Mouse (Mus musculus) stomach, embryonic 14.5 days (tissue): Measurements from ENCODE around the gene Bcl2a1d. TPM values are rescaled to one million over a fixed set of nuclear protein-coding genes. Genes with fewer than 3 reads are reported as not detected.
"Not testable (repeated sequence)": the region's sequence is repeated elsewhere in the genome, so short reads cannot be mapped to it uniquely, and the experiment has no call there.

Experiments
- ATAC-seq: fragments of 200-750 bp; cut with Nextera tagmentation; 2 replicates; pipeline ENCODE4 v1.8.0; 2017; ENCODE audit warnings: low read depth, moderate TSS enrichment; ENCODE audit not compliant: insufficient number of reproducible peaks, insufficient read depth, low FRiP score
- H3K27ac ChIP-seq: fragments of 300-500 bp; sonication (generic); 2 replicates; pipeline ENCODE4 v1.5.1; 2014; ENCODE audit warnings: mild to moderate bottlenecking, low read length, moderate library complexity, mixed read lengths
- H3K27me3 ChIP-seq: fragments of 300-500 bp; sonication (generic); 2 replicates; pipeline ENCODE4 v1.6.1; 2014; ENCODE audit warnings: low read length, control low read depth, mixed read lengths; ENCODE audit not compliant: control insufficient read depth, insufficient read depth
- H3K36me3 ChIP-seq: fragments of 300-500 bp; sonication (generic); 2 replicates; pipeline ENCODE4 v1.6.1; 2014; ENCODE audit warnings: mild to moderate bottlenecking, control low read depth, low read length, moderate library complexity, mixed read lengths; ENCODE audit not compliant: control insufficient read depth, insufficient read depth
- H3K4me1 ChIP-seq: fragments of 300-500 bp; sonication (generic); 2 replicates; pipeline ENCODE4 v1.6.1; 2014; ENCODE audit warnings: low read length, control low read depth, mixed read lengths; ENCODE audit not compliant: control insufficient read depth, insufficient read depth
- H3K4me2 ChIP-seq: fragments of 300-500 bp; sonication (generic); replicated peaks from 2 replicates; pipeline ENCODE4 v1.6.1; 2014; ENCODE audit warnings: low read depth, low read length, control low read depth
- H3K4me3 ChIP-seq: fragments of 300-500 bp; sonication (generic); 2 replicates; pipeline ENCODE4 v1.5.1; 2014; ENCODE audit warnings: low read depth, low read length, control low read depth
- H3K9ac ChIP-seq: fragments of 300-500 bp; sonication (generic); replicated peaks from 2 replicates; pipeline ENCODE4 v1.6.1; 2014; ENCODE audit warnings: low read depth, mild to moderate bottlenecking, control low read depth, low read length, moderate library complexity, mixed read lengths
- H3K9me3 ChIP-seq: fragments of 300-500 bp; sonication (generic); 2 replicates; pipeline ENCODE4 v1.6.1; 2016; ENCODE audit warnings: low read depth, low read length, control low read depth; ENCODE audit not compliant: control insufficient read depth
- WGBS: fragments of 180-500 bp; shearing (Covaris S2); extraction: QIAGEN DNeasy Blood & Tissue Kit; methylation state at CpG from one replicate; pipeline ENCODE4 v1.1.7; 2014; 5-methylcytosine and 5-hydroxymethylcytosine counted together
- polyA plus RNA-seq: library from polyadenylated mRNA; unstranded; fragments of >200 nt; fragmentation: Nextera tagmentation; extraction: Ambion mirVana; gene quantifications from 2 replicates; pipeline ENCODE4 v1.2.1, GENCODE M21; 2014

The Bcl2a1d gene
- polyA plus RNA-seq, 1 experiment from 2014 or later: 0.58 TPM

- H3K4me1 ChIP-seq, ATAC-seq, H3K4me2 ChIP-seq, H3K27me3 ChIP-seq, H3K9ac ChIP-seq, H3K9me3 ChIP-seq, H3K27ac ChIP-seq, H3K36me3 ChIP-seq, H3K4me3 ChIP-seq: not testable (repeated sequence)
- 89% methylated on average over 2 of the region's 2 CpGs for WGBS
These were observed 21.3 kb downstream of the Bcl2a1d start for GRCm38 (mm10) chr9:88710439-88710838.

GRCm38 (mm10) chr9:88709794-88710193 lies 21.9 kb downstream of the Bcl2a1d start:
- not testable (repeated sequence) for H3K27ac ChIP-seq, H3K36me3 ChIP-seq, H3K4me3 ChIP-seq, H3K4me2 ChIP-seq, H3K27me3 ChIP-seq, H3K9ac ChIP-seq, H3K9me3 ChIP-seq, H3K4me1 ChIP-seq, ATAC-seq
- 80% methylated on average over 5 of the region's 5 CpGs for WGBS

- H3K27me3 ChIP-seq: no peaks in the 10 kb centered on the region
- H3K27ac ChIP-seq: no peak overlapping the region
- H3K36me3 ChIP-seq: no peaks in the 10 kb centered on the region
- WGBS: 88% methylated on average over 6 of the region's 6 CpGs
- ATAC-seq: no peak
- no peak overlapping the region for H3K4me3 ChIP-seq
- no peak overlapping the region for H3K9ac ChIP-seq
- no peaks in the 10 kb centered on the region for H3K9me3 ChIP-seq
- H3K4me1 ChIP-seq: no peaks in the 10 kb centered on the region
- no peak overlapping the region for H3K4me2 ChIP-seq
These were observed 22.4 kb downstream of the Bcl2a1d start for GRCm38 (mm10) chr9:88709304-88709703.

- Histone ChIP-seq H3K9me3 (no peaks in the 10 kb centered on the region), H3K4me1 (no peaks in the 10 kb centered on the region), H3K9ac (no peak overlapping the region), H3K4me3 (no peak overlapping the region), H3K4me2 (no peak overlapping the region), H3K27me3 (no peaks in the 10 kb centered on the region), H3K27ac (no peak overlapping the region), H3K36me3 (no peaks in the 10 kb centered on the region)
- WGBS: 67% methylated on average over 4 of the region's 4 CpGs
- ATAC-seq: no peak
These were observed 25.0 kb downstream of the Bcl2a1d start for GRCm38 (mm10) chr9:88706700-88707099.

GRCm38 (mm10) chr9:88705157-88705556 lies 26.6 kb downstream of the Bcl2a1d start:
- H3K9ac ChIP-seq, H3K36me3 ChIP-seq, H3K4me1 ChIP-seq, H3K4me3 ChIP-seq, H3K27ac ChIP-seq, ATAC-seq, H3K9me3 ChIP-seq, H3K27me3 ChIP-seq, H3K4me2 ChIP-seq: not testable (repeated sequence)
- 82% methylated on average over 8 of the region's 8 CpGs for WGBS

- H3K4me3 ChIP-seq, H3K4me2 ChIP-seq, H3K9me3 ChIP-seq, ATAC-seq, H3K36me3 ChIP-seq, H3K4me1 ChIP-seq, H3K9ac ChIP-seq, H3K27ac ChIP-seq, H3K27me3 ChIP-seq: not testable (repeated sequence)
- WGBS: no CpG with 5 or more reads among the region's 2 CpGs
These were observed 33.0 kb downstream of the Bcl2a1d start for GRCm38 (mm10) chr9:88698746-88699145.

GRCm38 (mm10) chr9:88691307-88691706 lies 40.4 kb downstream of the Bcl2a1d start:
- WGBS: 61% methylated on average over 2 of the region's 2 CpGs
- H3K4me2 ChIP-seq, H3K4me3 ChIP-seq, H3K36me3 ChIP-seq, H3K27me3 ChIP-seq, H3K4me1 ChIP-seq, H3K9me3 ChIP-seq, H3K27ac ChIP-seq, H3K9ac ChIP-seq, ATAC-seq: not testable (repeated sequence)

GRCm38 (mm10) chr9:88689451-88689850 lies 42.3 kb downstream of the Bcl2a1d start:
- not testable (repeated sequence) for H3K4me2 ChIP-seq, ATAC-seq, H3K36me3 ChIP-seq, H3K4me1 ChIP-seq, H3K27me3 ChIP-seq, H3K9me3 ChIP-seq, H3K9ac ChIP-seq, H3K4me3 ChIP-seq, H3K27ac ChIP-seq
- 75% methylated on average over 3 of the region's 3 CpGs for WGBS

- ATAC-seq: not testable (repeated sequence)
These were observed 45.0 kb downstream of the Bcl2a1d start for GRCm38 (mm10) chr9:88686719-88687118.

More at GRCm38 (mm10) chr9:88686719-88687118, 45.0 kb downstream of the Bcl2a1d start:
- not testable (repeated sequence) for H3K4me2 ChIP-seq, H3K4me1 ChIP-seq, H3K36me3 ChIP-seq, H3K27ac ChIP-seq, H3K9ac ChIP-seq, H3K9me3 ChIP-seq, H3K4me3 ChIP-seq, H3K27me3 ChIP-seq
- WGBS: 92% methylated on average over 1 of the region's 1 CpGs
